Mouse (Mus musculus) ES-E14 (cell line): Measurements from ENCODE around the gene Vrk1.

ENCODE experiments used
- CHD2 ChIP-seq: IDR thresholded peaks from 2 replicates; pipeline ENCODE4 v1.6.1; 2014; ENCODE audit warnings: mild to moderate bottlenecking, low read depth, low read length, inconsistent platforms
- HCFC1 ChIP-seq: IDR thresholded peaks from 2 replicates; pipeline ENCODE4 v1.6.1; 2012; ENCODE audit warnings: low read length, inconsistent platforms, borderline replicate concordance; ENCODE audit not compliant: insufficient read depth
- ZC3H11A ChIP-seq: IDR thresholded peaks from 2 replicates; pipeline ENCODE4 v1.6.1; 2012; ENCODE audit warnings: low read depth, mild to moderate bottlenecking, inconsistent platforms, low read length, borderline replicate concordance

- TF ChIP-seq HCFC1 (no peak), ZC3H11A (no peak), CHD2 (no peak)
Measured at GRCm38 (mm10) chr12:106012161-106012560, 2.1 kb downstream of the Vrk1 start.
